Mouse (Mus musculus): ENCODE results near the gene Gm28897. TPM values are rescaled to one million over a fixed set of nuclear protein-coding genes. Genes with fewer than 3 reads are reported as not detected.
"Not testable (repeated sequence)": the region's sequence is repeated elsewhere in the genome, so short reads cannot be mapped to it uniquely, and the experiment has no call there.

Gm28897 gene
- total RNA-seq (2014; rRNA removed): not detected in 2 replicates
- polyA plus RNA-seq (2012; rRNA removed): not detected in 2 replicates

- WGBS: no CpG with 5 or more reads among the region's 6 CpGs
- not testable (repeated sequence) for DNase-seq (ENCODE audit: extremely low read depth, low read depth, low spot score); H3K27ac ChIP-seq (replicated peaks; ENCODE audit: insufficient read depth, low read depth, low read length); H3K79me2 ChIP-seq (ENCODE audit: control insufficient read depth, insufficient read depth, low read length); H3K27me3 ChIP-seq (ENCODE audit: control insufficient read depth, insufficient read depth, low read length); H3K9ac ChIP-seq (ENCODE audit: low read depth, low read length); H3K4me1 ChIP-seq (ENCODE audit: control insufficient read depth, insufficient read depth, low read length); H3K36me3 ChIP-seq (ENCODE audit: control insufficient read depth, insufficient read depth, low read length); H3K4me3 ChIP-seq (ENCODE audit: insufficient read depth, low read depth, low read length)
These were observed at the start of gene Gm28897 for GRCm38 (mm10) chrY:80926695-80927094. Gene Gm28897, plus strand, starts transcription at chrY:80926995.

Measured in liver, adult 2 months (tissue).